8 mouse cellular contexts compared by ENCODE assay signal in genomic region chr4:152036464-152036863, GRCm38 (mm10). TPM values are rescaled to one million over a fixed set of nuclear protein-coding genes. Genes with fewer than 3 reads are reported as not detected.
DNase-seq lines count a peak whose midpoint lies in the region; ATAC-seq and TF ChIP-seq lines count a peak whose summit lies in the region.
"Not testable (repeated sequence)": the region's sequence is repeated elsewhere in the genome, so short reads cannot be mapped to it uniquely, and the experiment has no call there.
"Had no signal": no experiment of that assay in that cellular context is flagged by ENCODE, and none has a peak within 500 bp of the region (broad histone marks: within the 10 kb centered on the region; RNA-seq: fewer than 3 reads in every experiment).

No protein-coding gene starts in this region.

- H3K4me1 ChIP-seq in MEL (ENCODE audit: control insufficient read depth in 1 of 2, insufficient read depth in 2 of 2, low read length in 2 of 2); lung, embryonic 14.5 days (ENCODE audit: insufficient read depth): not testable (repeated sequence)
- H3K4me1 ChIP-seq in forebrain, postnatal 0 days (ENCODE audit: insufficient read depth): peaks cover 11% of the 10 kb centered on the region; the same call in 1 of the 2 replicates

- not testable (repeated sequence) for H3K9ac ChIP-seq in MEL (ENCODE audit: control insufficient read depth, low read depth, low read length, poor library complexity, severe bottlenecking); forebrain, postnatal 0 days; lung, embryonic 14.5 days

- H3K27ac ChIP-seq in MEL (ENCODE audit: control insufficient read depth, low read depth, low read length); forebrain, postnatal 0 days (ENCODE audit: low read depth, low read length); left cerebral cortex, adult 2 months; lung, embryonic 14.5 days (ENCODE audit: low read depth): not testable (repeated sequence)

- 92% methylated on average over 6 of the region's 6 CpGs for WGBS in forebrain, postnatal 0 days
- 87% methylated on average over 6 of the region's 6 CpGs for WGBS in lung, embryonic 14.5 days

- not testable (repeated sequence) for H3K4me3 ChIP-seq in MEL (ENCODE audit: control insufficient read depth in 1 of 2, insufficient read depth in 1 of 2, low read depth in 2 of 2, low read length in 2 of 2); forebrain, postnatal 0 days (ENCODE audit: low read depth, low read length); left cerebral cortex, adult 2 months; lung, embryonic 14.5 days (ENCODE audit: low read depth, low read length)

- not testable (repeated sequence) for TF ChIP-seq POLR2A in MEL (IDR thresholded peaks at IDR 0.05; ENCODE audit: control insufficient read depth in 1 of 2, insufficient read depth in 1 of 2, low read depth in 1 of 2, low read length in 2 of 2, poor library complexity in 1 of 2)

- intact Hi-C loops in left cerebral cortex, adult 2 months (cut with DNase I): not testable (repeated sequence)

- TF ChIP-seq RAD21 in MEL (IDR thresholded peaks at IDR 0.05; ENCODE audit: low read depth, low read length): peak; percentile 29

- TF ChIP-seq EP300 in MEL (IDR thresholded peaks at IDR 0.05; ENCODE audit: low read depth in 1 of 2, low read length in 2 of 2): not testable (repeated sequence)

- not testable (repeated sequence) for H3K9me3 ChIP-seq in MEL (replicated peaks; ENCODE audit: insufficient read depth, low read length); forebrain, postnatal 0 days (ENCODE audit: low read length); lung, embryonic 14.5 days (ENCODE audit: low read depth, low read length)

- H3K36me3 ChIP-seq in MEL (ENCODE audit: control insufficient read depth in 1 of 2, insufficient read depth in 2 of 2, low read length in 2 of 2); forebrain, postnatal 0 days (ENCODE audit: insufficient read depth); lung, embryonic 14.5 days (ENCODE audit: insufficient read depth): not testable (repeated sequence)

- not testable (repeated sequence) for H3K4me2 ChIP-seq in forebrain, postnatal 0 days (ENCODE audit: low read depth); lung, embryonic 14.5 days

- H3K27me3 ChIP-seq in MEL (ENCODE audit: control insufficient read depth in 1 of 2, insufficient read depth in 2 of 2, low read length in 2 of 2); forebrain, postnatal 0 days (ENCODE audit: insufficient read depth, low read length); lung, embryonic 14.5 days (ENCODE audit: insufficient read depth, low read length): not testable (repeated sequence)

- peaks cover 23% of the 10 kb centered on the region for H3K79me2 ChIP-seq in MEL (ENCODE audit: control insufficient read depth, insufficient read depth, low read length, poor library complexity)

- DNase-seq in CD4-positive, CD25-positive, alpha-beta regulatory T cell, adult 2 months (ENCODE audit: low read depth, low spot score): peak; percentile 26
- peak; percentile 55 for DNase-seq in MEL (ENCODE audit: low read depth, low spot score)
- not testable (repeated sequence) for DNase-seq in forebrain, postnatal 0 days; left cerebral cortex, adult 2 months (ENCODE audit: extremely low spot score in 1 of 2, low spot score in 2 of 2); lung, embryonic 14.5 days
- DNase-seq in induced T-regulatory cell, adult 2 months (ENCODE audit: low read depth): peak; percentile 40
- DNase-seq in retina, postnatal 1 day: peak; percentile 14

- not testable (repeated sequence) for ATAC-seq in forebrain, postnatal 0 days; lung, embryonic 14.5 days (ENCODE audit: insufficient read depth)

- peak in 2 of 3 experiments; percentile 35 to 64; a peak in 3 of 6 replicates for TF ChIP-seq CTCF in MEL (IDR thresholded peaks at IDR 0.05 in 2 of 3, conservative IDR thresholded peaks at IDR 0.05 in 1 of 3; ENCODE audit: control insufficient read depth in 1 of 3, insufficient read depth in 1 of 3, low read depth in 2 of 3, low read length in 3 of 3, poor library complexity in 1 of 3, severe bottlenecking in 1 of 3)
- TF ChIP-seq CTCF in forebrain, postnatal 0 days (IDR thresholded peaks at IDR 0.05; ENCODE audit: low read depth): peak; percentile 30
- TF ChIP-seq CTCF in left cerebral cortex, adult 2 months (IDR thresholded peaks at IDR 0.05): peak; percentile 19
- peak; percentile 26; the same call in 1 of the 2 replicates for TF ChIP-seq CTCF in lung, embryonic 14.5 days (IDR thresholded peaks at IDR 0.05; ENCODE audit: low read depth)

TF ChIP-seq in MEL, 35 proteins besides CTCF, POLR2A, EP300 and RAD21:
- TF ChIP-seq SMC3 (IDR thresholded peaks at IDR 0.05; ENCODE audit: low read depth, low read length) (peak; percentile 57), MYC (IDR thresholded peaks at IDR 0.05; ENCODE audit: low read depth, low read length) (0 out of 2 replicates have a peak, but pooled peaks have one; percentile 16), USF1 (IDR thresholded peaks at IDR 0.05; ENCODE audit: low read depth, low read length) (0 out of 2 replicates have a peak, but pooled peaks have one; percentile 25)
TF ChIP-seq in MEL: peak in this region for 3; not testable (repeated sequence) for 32.

RNA-seq across cellular contexts. Expression of gene Tas1r1, which starts 1.9 kb away (rescaled TPM):
- total RNA-seq in MEL (2012; rRNA removed): 0.12 TPM in 1 of 2 replicates, not detected in the other
- under 1 TPM in 1 of 2 experiments, not detected in 1; 0.21 TPM for polyA plus RNA-seq in MEL (2012; ENCODE audit: insufficient read depth in 1 of 2, insufficient read length in 2 of 2, low read depth in 1 of 2, low replicate concordance in 2 of 2, missing spikeins in 1 of 2)
- total RNA-seq in forebrain, postnatal 0 days (2014; rRNA removed): 0.54 and 1.00 TPM in 2 replicates
- 1.1 and 1.5 TPM in 2 replicates for polyA plus RNA-seq in forebrain, postnatal 0 days (2015; fragmentation: Nextera tagmentation; extraction: Ambion mirVana)
- under 1 TPM; 0.49 to 0.95 TPM for total RNA-seq in left cerebral cortex, adult 2 months (2021)
- 0.23 and 0.30 TPM in 2 replicates for polyA plus RNA-seq in lung, embryonic 14.5 days (2014; fragmentation: Nextera tagmentation; extraction: Ambion mirVana)
- total RNA-seq: adrenal gland, postnatal 14 days had no signal

RNA-seq across cellular contexts. Expression of gene Nol9, which starts 2.7 kb away (rescaled TPM):
- total RNA-seq in MEL (2012; rRNA removed): 75.1 and 80.9 TPM in 2 replicates
- 100 to 1,000 TPM in 1 of 2 experiments, 10 to 100 TPM in 1; 80.3 to 114 TPM for polyA plus RNA-seq in MEL (2012; ENCODE audit: insufficient read depth in 1 of 2, insufficient read length in 2 of 2, low read depth in 1 of 2, low replicate concordance in 2 of 2, missing spikeins in 1 of 2)
- total RNA-seq in forebrain, postnatal 0 days (2014; rRNA removed): 26.9 and 31.8 TPM in 2 replicates
- polyA plus RNA-seq in forebrain, postnatal 0 days (2015; fragmentation: Nextera tagmentation; extraction: Ambion mirVana): 14.9 and 20.1 TPM in 2 replicates
- 10 to 100 TPM; 18.2 to 19.2 TPM for total RNA-seq in left cerebral cortex, adult 2 months (2021)
- polyA plus RNA-seq in lung, embryonic 14.5 days (2014; fragmentation: Nextera tagmentation; extraction: Ambion mirVana): 38.9 and 42.9 TPM in 2 replicates

RNA-seq across cellular contexts. Expression of gene Zbtb48, which starts 9.0 kb away (rescaled TPM):
- total RNA-seq in MEL (2012; rRNA removed): 9.4 and 12.1 TPM in 2 replicates
- polyA plus RNA-seq in MEL (2012; ENCODE audit: insufficient read depth in 1 of 2, insufficient read length in 2 of 2, low read depth in 1 of 2, low replicate concordance in 2 of 2, missing spikeins in 1 of 2): 10 to 100 TPM in 1 of 2 experiments, not detected in 1; 21.4 TPM
- total RNA-seq in forebrain, postnatal 0 days (2014; rRNA removed): 10.5 and 10.9 TPM in 2 replicates
- polyA plus RNA-seq in forebrain, postnatal 0 days (2015; fragmentation: Nextera tagmentation; extraction: Ambion mirVana): 13.5 and 14.2 TPM in 2 replicates
- total RNA-seq in left cerebral cortex, adult 2 months (2021): 10 to 100 TPM; 13.6 to 13.9 TPM
- 22.7 and 26.8 TPM in 2 replicates for polyA plus RNA-seq in lung, embryonic 14.5 days (2014; fragmentation: Nextera tagmentation; extraction: Ambion mirVana)

RNA-seq across cellular contexts. Expression of gene Klhl21, which starts 27.9 kb away (rescaled TPM):
- 17.5 and 18.0 TPM in 2 replicates for total RNA-seq in MEL (2012; rRNA removed)
- 10 to 100 TPM in 1 of 2 experiments, not detected in 1; 22.5 TPM for polyA plus RNA-seq in MEL (2012; ENCODE audit: insufficient read depth in 1 of 2, insufficient read length in 2 of 2, low read depth in 1 of 2, low replicate concordance in 2 of 2, missing spikeins in 1 of 2)
- total RNA-seq in forebrain, postnatal 0 days (2014; rRNA removed): 5.0 and 8.1 TPM in 2 replicates
- 2.6 and 3.4 TPM in 2 replicates for polyA plus RNA-seq in forebrain, postnatal 0 days (2015; fragmentation: Nextera tagmentation; extraction: Ambion mirVana)
- 10 to 100 TPM; 18.5 to 19.3 TPM for total RNA-seq in left cerebral cortex, adult 2 months (2021)
- 10.3 and 10.6 TPM in 2 replicates for polyA plus RNA-seq in lung, embryonic 14.5 days (2014; fragmentation: Nextera tagmentation; extraction: Ambion mirVana)

RNA-seq across cellular contexts. Expression of gene Plekhg5, which starts 35.8 kb away (rescaled TPM):
- total RNA-seq in MEL (2012; rRNA removed): 9.6 and 10.8 TPM in 2 replicates
- 10 to 100 TPM in 1 of 2 experiments, not detected in 1; 19.6 TPM for polyA plus RNA-seq in MEL (2012; ENCODE audit: insufficient read depth in 1 of 2, insufficient read length in 2 of 2, low read depth in 1 of 2, low replicate concordance in 2 of 2, missing spikeins in 1 of 2)
- 16.6 and 18.6 TPM in 2 replicates for total RNA-seq in forebrain, postnatal 0 days (2014; rRNA removed)
- 9.2 and 12.8 TPM in 2 replicates for polyA plus RNA-seq in forebrain, postnatal 0 days (2015; fragmentation: Nextera tagmentation; extraction: Ambion mirVana)
- 100 to 1,000 TPM in 1 of 2 experiments, 10 to 100 TPM in 1; 89.1 to 101 TPM for total RNA-seq in left cerebral cortex, adult 2 months (2021)
- 13.5 and 18.5 TPM in 2 replicates for polyA plus RNA-seq in lung, embryonic 14.5 days (2014; fragmentation: Nextera tagmentation; extraction: Ambion mirVana)
